Mouse (Mus musculus) adrenal gland (tissue): ENCODE data around the gene Lmo7.

ENCODE experiments used
- intact Hi-C: fragments of 180-260 bp; cut with DNase I; formaldehyde crosslinking; loops from one replicate; pipeline ENCODE4 v1.15.1; 2025
- long read RNA-seq, 2 experiments: library from polyadenylated mRNA; unstranded; transcript quantifications; one replicate each; pipeline ENCODE4 v2.0.0; 2020; ENCODE audit warnings: borderline replicate concordance in 1 of 2; ENCODE audit not compliant: insufficient replicate concordance in 1 of 2

Gene Lmo7
- long read RNA-seq, experiment 1, partial matches to known transcripts = 1 of 3 reads
- long read RNA-seq, experiment 1, other reads (novel, unspliced or antisense) = 2 of 3 reads
- long read RNA-seq, experiment 2, partial matches to known transcripts = 3 of 5 reads
- long read RNA-seq, experiment 2, other reads (novel, unspliced or antisense) = 2 of 5 reads

GRCm38 (mm10) chr14:101729237-101729971 lies at the start of gene Lmo7, which contains the start of gene Gm9922:
Lmo7 (plus strand) TSS chr14:101729957.
Gm9922 (minus strand) TSS chr14:101729814.
- intact Hi-C loops = no loop called here

- intact Hi-C loops = no loop called here
Observed at GRCm38 (mm10) chr14:101687696-101688095, 42.1 kb upstream of the Lmo7 start.

GRCm38 (mm10) chr14:101688406-101688805 lies 41.4 kb upstream of the Lmo7 start:
- intact Hi-C loops = no loop called here

DNA sequence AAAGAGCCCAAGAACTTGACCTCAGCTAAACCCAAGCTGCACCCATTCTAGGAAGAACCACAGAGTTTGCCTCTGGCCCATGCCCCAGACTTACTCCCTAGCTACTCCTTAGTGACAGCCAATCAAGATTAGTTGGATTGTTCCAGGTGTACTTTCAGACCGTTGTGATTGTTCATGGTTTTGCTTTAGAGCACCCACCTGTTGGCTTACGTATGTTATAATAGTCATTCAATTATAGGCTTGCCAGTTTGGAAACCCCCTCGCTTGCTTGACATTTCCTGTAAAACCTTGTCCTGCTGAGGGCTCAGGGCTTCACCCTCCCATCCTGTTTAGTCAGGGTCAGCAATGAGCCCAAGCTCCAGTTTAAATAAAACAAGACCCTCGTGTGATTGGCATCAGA lies 25.3 kb upstream of the Lmo7 start:
- intact Hi-C loops = no loop called here

GRCm38 (mm10) chr14:101707088-101707487 lies 22.7 kb upstream of the Lmo7 start:
- intact Hi-C loops = no loop called here

DNA sequence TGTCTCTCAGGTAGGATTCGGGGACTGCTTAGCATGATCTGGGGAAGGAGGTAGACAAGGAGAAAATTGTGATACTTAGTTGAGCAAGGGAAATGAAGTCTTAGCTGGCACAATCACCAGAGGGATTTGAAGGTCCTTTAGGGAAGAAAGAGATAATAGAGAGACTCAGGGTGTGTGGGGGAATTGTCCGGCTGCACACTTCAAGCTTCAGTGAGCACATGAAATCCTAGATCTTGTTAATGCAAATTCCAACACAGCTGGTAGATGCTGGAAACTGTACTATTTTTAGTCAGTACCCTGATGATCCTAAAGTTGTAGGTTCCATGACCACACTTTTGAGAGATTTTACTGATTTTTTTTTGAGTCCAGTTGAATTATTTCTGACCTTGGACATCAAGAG lies 15.3 kb upstream of the Lmo7 start:
- intact Hi-C loops = no loop called here

DNA sequence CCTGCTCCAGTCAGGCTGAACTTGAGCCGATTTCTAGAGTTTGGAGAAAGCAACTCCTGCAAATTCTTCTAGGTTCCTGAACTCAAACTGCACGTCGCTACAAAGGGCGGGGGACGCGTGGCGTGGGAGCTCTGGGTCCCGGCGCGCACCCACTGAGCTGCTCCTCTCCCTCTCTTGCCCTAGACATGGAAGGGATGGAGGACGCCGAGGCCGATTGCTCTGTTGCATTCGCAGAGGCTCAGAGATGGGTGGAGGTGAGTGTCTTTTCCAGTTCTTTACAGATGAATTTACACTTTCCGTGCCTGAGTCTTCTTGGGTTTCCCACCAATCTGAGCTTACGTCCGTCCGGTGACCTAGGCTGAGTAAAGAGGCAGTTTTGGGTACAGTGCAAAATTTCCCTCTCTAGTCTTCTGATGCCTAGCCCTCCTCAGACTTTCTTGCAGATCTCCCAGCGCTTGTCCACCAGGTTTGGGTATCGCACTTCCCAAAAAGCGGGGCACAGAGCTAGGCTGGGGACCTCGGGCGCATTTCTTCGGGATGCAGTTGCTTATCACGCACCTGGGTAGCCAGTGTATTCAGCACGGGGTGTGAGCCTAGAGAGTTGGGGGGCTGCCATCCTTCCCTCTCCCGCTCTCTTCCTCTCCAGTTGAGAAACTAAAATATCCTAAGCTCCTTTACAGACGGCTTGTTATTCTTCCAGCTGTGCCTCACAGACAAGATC lies 375 bp downstream of the Lmo7 start:
- intact Hi-C loops = no loop called here

DNA sequence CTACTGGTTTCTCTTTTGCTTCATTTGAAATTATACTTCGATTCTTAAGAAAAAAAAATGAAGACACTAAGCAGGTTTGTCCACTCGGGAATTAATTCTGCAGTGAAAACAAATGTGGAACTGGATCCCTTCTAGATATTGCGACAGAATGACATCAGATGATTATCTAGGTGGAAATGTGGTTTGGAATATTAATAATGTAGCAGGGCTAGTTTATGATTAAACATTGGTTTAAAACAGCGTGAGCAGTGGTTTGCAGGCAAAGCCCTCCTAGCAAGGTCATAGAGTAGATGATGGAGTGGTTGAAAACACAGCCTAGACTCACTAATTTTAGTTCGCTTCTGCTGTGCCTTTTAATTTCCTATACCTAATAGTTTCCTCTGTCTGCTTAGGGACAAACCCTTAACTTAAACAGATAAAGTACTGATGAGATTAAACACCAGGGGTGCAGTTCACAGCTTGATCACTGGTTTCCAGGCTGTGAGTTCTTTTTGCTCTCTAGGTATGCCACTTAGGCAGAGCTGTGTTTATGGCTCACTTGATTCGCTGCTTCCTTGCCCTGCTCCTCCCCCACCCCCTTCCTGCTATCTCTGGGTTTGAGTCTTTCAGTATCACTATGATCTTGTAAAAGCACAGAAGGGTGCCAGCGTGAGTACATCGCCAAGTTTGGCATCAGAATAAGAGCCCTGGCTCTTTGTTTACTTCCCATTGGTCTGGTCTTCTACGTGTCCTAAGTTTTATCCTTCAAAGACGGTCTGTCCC lies 4.0 kb downstream of the Lmo7 start:
- intact Hi-C loops = no loop called here

GRCm38 (mm10) chr14:101737501-101737900 lies 7.7 kb downstream of the Lmo7 start:
- intact Hi-C loops = no loop called here

DNA sequence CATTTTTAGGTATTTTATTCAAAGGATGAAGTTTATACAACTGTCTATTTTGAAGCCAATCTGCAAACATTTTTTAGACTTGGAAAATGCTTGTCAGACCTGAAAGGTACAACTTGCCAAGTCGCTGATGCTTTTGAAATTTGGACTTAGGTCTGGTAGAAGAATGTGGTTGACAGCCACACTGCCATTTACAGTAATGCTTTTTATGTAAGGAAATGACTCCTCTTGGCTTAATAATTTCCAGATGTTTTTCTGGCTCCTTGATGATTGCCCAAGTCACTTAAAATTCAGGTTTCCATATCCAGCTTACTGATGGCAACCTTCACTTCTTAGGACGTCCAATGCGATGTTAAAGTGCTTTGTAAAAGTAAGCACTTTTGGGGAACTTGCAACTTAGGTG lies 16.9 kb downstream of the Lmo7 start:
- intact Hi-C loops = no loop called here

DNA sequence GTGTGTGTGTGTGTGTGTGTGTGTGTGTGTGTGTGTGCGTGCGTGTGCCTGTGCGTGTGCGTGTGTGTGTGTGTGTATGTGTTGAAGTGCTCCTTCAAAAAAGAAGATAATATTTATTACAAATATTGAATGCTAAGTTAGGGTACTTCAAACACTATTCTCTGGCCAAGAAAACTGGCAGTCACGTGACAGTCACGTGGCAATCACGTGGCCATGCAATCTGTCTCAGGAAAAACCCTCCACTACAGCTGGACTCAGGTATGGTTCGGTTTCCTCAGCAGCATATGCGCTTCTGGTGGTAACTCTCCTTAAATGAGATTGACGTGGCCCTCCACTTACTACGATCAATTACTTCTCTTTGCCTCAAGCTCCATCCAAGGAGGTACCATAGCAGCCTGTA lies 18.1 kb downstream of the Lmo7 start:
- intact Hi-C loops = no loop called here

DNA sequence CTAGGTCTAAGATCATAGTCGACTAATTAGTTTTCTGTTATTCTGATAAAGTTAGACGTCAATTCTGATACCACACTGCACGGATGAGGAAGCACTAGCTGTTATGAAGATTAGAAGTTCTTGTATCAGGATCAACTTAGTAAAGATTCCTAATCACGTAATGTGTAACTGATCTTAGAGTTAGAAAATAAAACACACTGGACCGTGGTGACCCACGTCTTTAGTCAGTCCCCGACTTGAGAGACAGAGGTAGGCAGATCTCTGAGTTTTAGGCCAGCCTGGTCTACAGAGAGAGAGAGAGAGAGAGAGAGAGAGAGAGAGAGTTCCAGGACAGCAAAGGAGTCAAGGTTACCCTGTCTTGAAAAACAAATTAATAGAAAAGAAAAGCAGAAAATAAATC lies 18.7 kb downstream of the Lmo7 start:
- intact Hi-C loops = no loop called here

GRCm38 (mm10) chr14:101750910-101751309 lies 21.2 kb downstream of the Lmo7 start:
- intact Hi-C loops = no loop called here

GRCm38 (mm10) chr14:101755425-101755824 lies 25.7 kb downstream of the Lmo7 start:
- intact Hi-C loops = no loop called here

- intact Hi-C loops = no loop called here
Observed at GRCm38 (mm10) chr14:101762267-101762666, 32.5 kb downstream of the Lmo7 start.

DNA sequence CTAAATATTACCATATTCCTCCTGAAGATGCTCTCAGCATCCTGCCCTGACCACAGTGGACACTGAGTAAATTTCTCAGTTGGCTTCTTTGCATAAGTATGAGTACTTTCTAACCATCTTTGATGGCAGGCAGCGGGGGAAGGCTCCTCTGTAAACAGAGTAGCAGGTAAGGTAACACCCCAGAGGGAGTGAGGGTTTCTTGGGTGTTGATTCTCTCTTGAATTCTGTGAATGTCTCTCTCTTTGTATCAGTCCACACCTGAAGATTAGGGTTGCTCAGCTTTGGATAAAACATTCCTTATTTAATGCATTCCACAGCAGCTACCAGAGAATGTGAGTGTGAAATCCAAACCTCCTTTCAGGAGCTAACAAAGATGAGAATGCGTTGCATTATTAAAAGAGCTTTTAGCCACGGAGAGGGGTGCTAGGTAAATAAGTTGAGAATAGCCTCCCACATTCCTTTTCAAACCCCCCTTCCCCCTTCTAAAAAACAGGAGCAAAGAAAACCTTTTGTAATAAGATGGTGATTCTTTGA lies 34.1 kb downstream of the Lmo7 start:
- intact Hi-C loops = no loop called here

DNA sequence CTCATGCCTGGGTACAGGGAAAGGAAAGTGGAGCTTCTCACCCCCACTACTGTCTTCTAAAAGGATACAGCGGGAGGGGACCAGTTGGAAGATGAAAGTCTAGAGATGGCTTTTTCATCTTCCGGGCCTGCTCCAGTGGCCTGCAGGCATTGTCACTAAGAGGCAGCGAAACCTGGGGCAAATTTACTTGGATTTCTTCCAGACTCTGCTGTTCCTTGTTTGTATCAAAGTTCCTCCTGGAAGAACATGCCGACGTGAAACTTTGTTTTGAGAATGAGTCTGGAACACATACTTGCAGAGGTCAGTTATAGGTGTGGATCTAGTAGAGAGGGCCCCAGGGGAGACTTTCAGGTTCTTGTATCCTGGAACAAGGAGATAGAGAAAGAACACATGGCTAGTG lies 41.6 kb downstream of the Lmo7 start:
- intact Hi-C loops = no loop called here

- intact Hi-C loops = no loop called here
Observed at GRCm38 (mm10) chr14:101771756-101772155, 42.0 kb downstream of the Lmo7 start.

GRCm38 (mm10) chr14:101774631-101775030 lies 44.9 kb downstream of the Lmo7 start:
- intact Hi-C loops = no loop called here

- intact Hi-C loops = no loop called here
Observed at GRCm38 (mm10) chr14:101776296-101777128, 46.8 kb downstream of the Lmo7 start.

DNA sequence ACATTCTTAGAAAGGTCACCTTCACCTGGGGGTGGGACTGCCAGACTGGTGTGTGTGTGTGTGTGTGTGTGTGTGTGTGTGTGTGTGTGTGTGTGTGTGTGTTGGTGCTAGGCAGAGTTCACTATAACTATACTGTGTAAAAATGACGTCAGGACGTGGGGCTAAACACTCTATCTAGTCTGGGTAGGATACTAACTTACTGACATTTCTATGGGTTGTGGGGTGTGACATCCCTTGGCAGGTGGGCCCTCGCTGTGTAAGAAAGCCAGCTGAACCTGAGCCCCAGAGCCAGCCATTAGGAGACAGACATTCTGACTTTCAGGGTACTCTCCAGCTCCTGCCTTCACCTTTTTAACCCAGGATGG lies 47.4 kb downstream of the Lmo7 start:
- intact Hi-C loops = no loop called here
